Comparison of ENCODE assay signal across 11 mouse cellular contexts in genomic region chr7:107215723-107216122, GRCm38 (mm10). TPM values are rescaled to one million over a fixed set of nuclear protein-coding genes. Genes with fewer than 3 reads are reported as not detected.
DNase-seq lines count a peak whose midpoint lies in the region; ATAC-seq and TF ChIP-seq lines count a peak whose summit lies in the region.
"Had no signal": no experiment of that assay in that cellular context is flagged by ENCODE, and none has a peak within 500 bp of the region (broad histone marks: within the 10 kb centered on the region; RNA-seq: fewer than 3 reads in every experiment).

No protein-coding gene starts in this region.

- H3K79me2 ChIP-seq in CH12.LX (replicated peaks; ENCODE audit: control insufficient read depth, extremely low read depth, insufficient read depth, poor library complexity, severe bottlenecking): no peaks in the 10 kb centered on the region

- peaks cover 14% of the 10 kb centered on the region for H3K27me3 ChIP-seq in forebrain, embryonic 13.5 days
- H3K27me3 ChIP-seq in forebrain, embryonic 11.5 days (ENCODE audit: control insufficient read depth, insufficient read depth, low read length): peaks cover 9% of the 10 kb centered on the region
- H3K27me3 ChIP-seq in CH12.LX (replicated peaks): no peaks in the 10 kb centered on the region
- H3K27me3 ChIP-seq in stomach, postnatal 0 days (ENCODE audit: control insufficient read depth, insufficient read depth, low read length): no peaks in the 10 kb centered on the region

- H3K36me3 ChIP-seq in forebrain, embryonic 13.5 days (ENCODE audit: poor library complexity, severe bottlenecking): no peaks in the 10 kb centered on the region
- no peaks in the 10 kb centered on the region for H3K36me3 ChIP-seq in forebrain, embryonic 11.5 days (ENCODE audit: control insufficient read depth, insufficient read depth, low read length)
- no peaks in the 10 kb centered on the region for H3K36me3 ChIP-seq in CH12.LX (replicated peaks in 1 of 2; ENCODE audit: control insufficient read depth in 1 of 2, insufficient read depth in 1 of 2, low read length in 1 of 2)
- no peaks in the 10 kb centered on the region for H3K36me3 ChIP-seq in stomach, postnatal 0 days (ENCODE audit: control insufficient read depth, insufficient read depth, low read length)
- H3K36me3 ChIP-seq: embryonic facial prominence, embryonic 13.5 days; limb, embryonic 15.5 days had no signal

- TF ChIP-seq CTCF in CH12.LX (conservative IDR thresholded peaks at IDR 0.05 in 1 of 2, IDR thresholded peaks at IDR 0.05 in 1 of 2; ENCODE audit: low read depth in 2 of 2, low read length in 2 of 2): peak; percentile 30 to 75; a peak in 3 of 4 replicates
- peak; percentile 79 for TF ChIP-seq CTCF in stomach, postnatal 0 days (IDR thresholded peaks at IDR 0.05; ENCODE audit: low read depth)

- no peak for TF ChIP-seq POLR2A in CH12.LX (IDR thresholded peaks at IDR 0.05; ENCODE audit: low read depth, low read length)

- no peak for TF ChIP-seq EP300 in CH12.LX (IDR thresholded peaks at IDR 0.05; ENCODE audit: low read length)
- no peak for TF ChIP-seq EP300 in stomach, postnatal 0 days (optimal IDR thresholded peaks at IDR 0.05)

- in situ Hi-C loops in CH12.LX (cut with MboI; ENCODE audit: low pct_ligation_motif_present, low pct_unique_long_range_greater_than_20kb, low sequenced_read_pairs): loop anchor here (25.0 kb wide), 1 partner anchor 547 kb away; the partner anchor contains the start of gene Cyb5r2

- dilution Hi-C loops in CH12.LX (cut with MboI; ENCODE audit: extremely low pct_ligation_motif_present, extremely low pct_unique_long_range_greater_than_20kb, low sequenced_read_pairs): no loop called here

- no peak for DNase-seq in forebrain, embryonic 11.5 days (ENCODE audit: low spot score)
- DNase-seq in CH12.LX (ENCODE audit: extremely low read depth): peak; percentile 29
- DNase-seq in embryo, embryonic 9.5 days (ENCODE audit: extremely low spot score): peak; percentile 17
- peak; percentile 7 for DNase-seq in kidney, postnatal 14 days
- peak; percentile 18 for DNase-seq in stomach, postnatal 0 days (ENCODE audit: low spot score)
- no peak for DNase-seq in heart, postnatal 25 days (ENCODE audit: low spot score)

- H3K9ac ChIP-seq in forebrain, embryonic 13.5 days: no peak overlapping the region
- H3K9ac ChIP-seq in forebrain, embryonic 11.5 days (ENCODE audit: low read length): no peak overlapping the region
- no peak overlapping the region for H3K9ac ChIP-seq in CH12.LX (ENCODE audit: insufficient read depth, low read depth)
- no peak overlapping the region for H3K9ac ChIP-seq in stomach, postnatal 0 days (ENCODE audit: low read length)
- H3K9ac ChIP-seq: embryonic facial prominence, embryonic 13.5 days; limb, embryonic 15.5 days had no signal

- H3K4me2 ChIP-seq in forebrain, embryonic 13.5 days: no peak overlapping the region
- H3K4me2 ChIP-seq in forebrain, embryonic 11.5 days (ENCODE audit: low read depth, low read length, severe bottlenecking): no peak overlapping the region
- no peak overlapping the region for H3K4me2 ChIP-seq in CH12.LX (ENCODE audit: insufficient read depth, low read depth, poor library complexity, severe bottlenecking)
- H3K4me2 ChIP-seq in stomach, postnatal 0 days (replicated peaks; ENCODE audit: low read depth): no peak overlapping the region
- H3K4me2 ChIP-seq: embryonic facial prominence, embryonic 13.5 days; limb, embryonic 15.5 days had no signal

- peak; percentile 85 for TF ChIP-seq RAD21 in CH12.LX (IDR thresholded peaks at IDR 0.05; ENCODE audit: low read depth, low read length)

- no peaks in the 10 kb centered on the region for H3K4me1 ChIP-seq in forebrain, embryonic 13.5 days
- no peaks in the 10 kb centered on the region for H3K4me1 ChIP-seq in forebrain, embryonic 11.5 days (replicated peaks; ENCODE audit: control insufficient read depth, insufficient read depth, low read length)
- H3K4me1 ChIP-seq in CH12.LX (ENCODE audit: control insufficient read depth in 1 of 2, insufficient read depth in 2 of 2): no peaks in the 10 kb centered on the region
- H3K4me1 ChIP-seq in stomach, postnatal 0 days (replicated peaks; ENCODE audit: control insufficient read depth, insufficient read depth): no peaks in the 10 kb centered on the region
- H3K4me1 ChIP-seq: embryonic facial prominence, embryonic 13.5 days; limb, embryonic 15.5 days had no signal

- H3K9me3 ChIP-seq in forebrain, embryonic 13.5 days (replicated peaks): no peaks in the 10 kb centered on the region
- H3K9me3 ChIP-seq in forebrain, embryonic 11.5 days (ENCODE audit: control insufficient read depth, low read length): no peaks in the 10 kb centered on the region
- H3K9me3 ChIP-seq in CH12.LX (replicated peaks; ENCODE audit: low read length): no peaks in the 10 kb centered on the region
- no peaks in the 10 kb centered on the region for H3K9me3 ChIP-seq in stomach, postnatal 0 days (ENCODE audit: control insufficient read depth, low read length)
- H3K9me3 ChIP-seq: embryonic facial prominence, embryonic 13.5 days; limb, embryonic 15.5 days had no signal

- ATAC-seq in forebrain, embryonic 13.5 days: peak; percentile 67; the same call in 1 of the 2 replicates
- ATAC-seq in forebrain, embryonic 11.5 days (replicated peaks; ENCODE audit: low FRiP score): no peak; the same call in 1 of the 2 replicates
- no peak for ATAC-seq in stomach, postnatal 0 days (ENCODE audit: low FRiP score, low TSS enrichment)
- ATAC-seq in activated CD4-positive, CD25-positive, alpha-beta regulatory T cell, adult 4 months: no peak

- H3K4me3 ChIP-seq in forebrain, embryonic 13.5 days: no peak overlapping the region
- H3K4me3 ChIP-seq in forebrain, embryonic 11.5 days (ENCODE audit: low read depth, low read length): no peak overlapping the region
- no peak overlapping the region for H3K4me3 ChIP-seq in CH12.LX (replicated peaks in 1 of 3; ENCODE audit: low read depth in 2 of 3, low read length in 2 of 3, poor library complexity in 1 of 3)
- no peak overlapping the region for H3K4me3 ChIP-seq in stomach, postnatal 0 days (ENCODE audit: low read depth, low read length)
- H3K4me3 ChIP-seq: embryonic facial prominence, embryonic 13.5 days; limb, embryonic 15.5 days had no signal

- H3K27ac ChIP-seq in forebrain, embryonic 13.5 days: no peak overlapping the region
- H3K27ac ChIP-seq in forebrain, embryonic 11.5 days (ENCODE audit: low read depth, low read length): no peak overlapping the region
- H3K27ac ChIP-seq in CH12.LX (ENCODE audit: insufficient read depth, low read depth): no peak overlapping the region
- H3K27ac ChIP-seq in stomach, postnatal 0 days (replicated peaks): no peak overlapping the region
- H3K27ac ChIP-seq: embryonic facial prominence, embryonic 13.5 days; limb, embryonic 15.5 days had no signal

- intact Hi-C loops in heart, postnatal 25 days (cut with DNase I): loop anchor here (5.0 kb wide), 2 partner anchors 312 to 562 kb away; no protein-coding TSS in a partner anchor

TF ChIP-seq in CH12.LX, 34 proteins besides CTCF, POLR2A, EP300 and RAD21:
- no peak for TF ChIP-seq MAFK (IDR thresholded peaks at IDR 0.05; ENCODE audit: insufficient replicate concordance, low read length)
- TF ChIP-seq SIN3A (IDR thresholded peaks at IDR 0.05; ENCODE audit: low read length): no peak
- no peak for TF ChIP-seq E2F4 (IDR thresholded peaks at IDR 0.05; ENCODE audit: insufficient replicate concordance, low read depth, low read length)
- TF ChIP-seq ZC3H11A (IDR thresholded peaks at IDR 0.05; ENCODE audit: low read depth, low read length): peak; percentile 28; the same call in 1 of the 2 replicates
- TF ChIP-seq NELFE (IDR thresholded peaks at IDR 0.05; ENCODE audit: low read depth, low read length): no peak
- no peak for TF ChIP-seq MAZ (IDR thresholded peaks at IDR 0.05; ENCODE audit: low read depth, low read length)
- peak; percentile 65 for TF ChIP-seq SMC3 (IDR thresholded peaks at IDR 0.05; ENCODE audit: low read depth, low read length)
- no peak for TF ChIP-seq USF2 (conservative IDR thresholded peaks at IDR 0.05; ENCODE audit: low read depth, low read length)
- no peak for TF ChIP-seq IRF4 (IDR thresholded peaks at IDR 0.05; ENCODE audit: low read depth, low read length)
- TF ChIP-seq ZNF384 (IDR thresholded peaks at IDR 0.05; ENCODE audit: low read depth, low read length): no peak
- no peak for TF ChIP-seq GABPA (IDR thresholded peaks at IDR 0.05; ENCODE audit: insufficient replicate concordance, low read depth, low read length)
- TF ChIP-seq UBTF (IDR thresholded peaks at IDR 0.05; ENCODE audit: low read depth, low read length): no peak

RNA-seq across cellular contexts. Expression of gene Rbmxl2, which starts 6.5 kb away (rescaled TPM):
- polyA plus RNA-seq in forebrain, embryonic 13.5 days (2015; fragmentation: Nextera tagmentation; extraction: Ambion mirVana): not detected in 2 replicates
- not detected in 2 replicates for polyA plus RNA-seq in forebrain, embryonic 11.5 days (2014; fragmentation: Nextera tagmentation; extraction: Ambion mirVana)
- total RNA-seq in CH12.LX (2012; rRNA removed) (not detected in 2 replicates), CH12.LX (2014; rRNA removed) (not detected in 2 replicates)
- polyA plus RNA-seq in CH12.LX (2012; ENCODE audit: insufficient read length, low read depth): not detected in 2 replicates
- polyA plus RNA-seq in stomach, postnatal 0 days (2015; fragmentation: Nextera tagmentation; extraction: Ambion mirVana): not detected in 2 replicates
- polyA plus RNA-seq in activated CD4-positive, CD25-positive, alpha-beta regulatory T cell, adult 4 months (2017; shearing (Covaris generic)): not detected
- total RNA-seq in heart, postnatal 25 days (2021): not detected
- polyA plus RNA-seq: C2C12; embryonic facial prominence, embryonic 13.5 days; limb, embryonic 15.5 days had no signal

RNA-seq across cellular contexts. Expression of gene Nlrp14, which starts 48.9 kb away (rescaled TPM):
- not detected in 2 replicates for polyA plus RNA-seq in forebrain, embryonic 13.5 days (2015; fragmentation: Nextera tagmentation; extraction: Ambion mirVana)
- not detected in 2 replicates for polyA plus RNA-seq in forebrain, embryonic 11.5 days (2014; fragmentation: Nextera tagmentation; extraction: Ambion mirVana)
- total RNA-seq in CH12.LX (2012; rRNA removed): not detected in 2 replicates
- total RNA-seq in CH12.LX (2014; rRNA removed): not detected in 2 replicates
- polyA plus RNA-seq in CH12.LX (2012; ENCODE audit: insufficient read length, low read depth): not detected in 2 replicates
- polyA plus RNA-seq in stomach, postnatal 0 days (2015; fragmentation: Nextera tagmentation; extraction: Ambion mirVana): not detected in 2 replicates
- not detected for polyA plus RNA-seq in activated CD4-positive, CD25-positive, alpha-beta regulatory T cell, adult 4 months (2017; shearing (Covaris generic))
- total RNA-seq in heart, postnatal 25 days (2021): not detected
- polyA plus RNA-seq: C2C12; embryonic facial prominence, embryonic 13.5 days; limb, embryonic 15.5 days had no signal

Comparison
In these comparisons a context has a peak if more than half of its experiments do, and no peak if none do; other contexts are left out.
1. DNase-seq: peak in CH12.LX (single experiment), embryo, embryonic 9.5 days (single experiment), kidney, postnatal 14 days (single experiment) and stomach, postnatal 0 days (single experiment); none in forebrain, embryonic 11.5 days (single experiment) and heart, postnatal 25 days (single experiment).